Mouse (Mus musculus) ES-E14 (cell line): ENCODE measurements around the gene Macrod2. TPM values are rescaled to one million over a fixed set of nuclear protein-coding genes. Genes with fewer than 3 reads are reported as not detected.
A peak's percentile ranks its signal among the peaks of the same experiment; 100 is the strongest.

Source experiments
- DNase-seq: peaks from one replicate; pipeline ENCODE4 v3.0.0-alpha.2; 2013; ENCODE audit warnings: low read depth, low spot score
- H3K27ac ChIP-seq: 2 replicates; pipeline ENCODE4 v1.5.1; 2012; ENCODE audit warnings: low read depth, mild to moderate bottlenecking, low read length, moderate library complexity, mixed read lengths; ENCODE audit not compliant: poor library complexity, insufficient read depth, severe bottlenecking
- H3K36me3 ChIP-seq: 2 replicates; pipeline ENCODE4 v1.6.1; 2012; ENCODE audit warnings: mild to moderate bottlenecking, low read length, moderate library complexity, mixed read lengths; ENCODE audit not compliant: control insufficient read depth, poor library complexity, insufficient read depth, severe bottlenecking
- H3K4me1 ChIP-seq, 2 experiments: fragments of 150-350 bp in 1 of 2; sonication (generic) in 1 of 2; 2 replicates each; pipeline ENCODE4 v1.6.1; 2012; ENCODE audit warnings: low read length in 2 of 2, mild to moderate bottlenecking in 1 of 2, mixed read lengths in 1 of 2; ENCODE audit not compliant: control insufficient read depth in 2 of 2, insufficient read depth in 2 of 2, poor library complexity in 1 of 2
- H3K4me3 ChIP-seq, 2 experiments: fragments of 150-350 bp in 1 of 2; sonication (generic) in 1 of 2; 2 replicates each; pipeline ENCODE4 v1.5.1; 2012; ENCODE audit warnings: low read length in 2 of 2, low read depth in 1 of 2, mild to moderate bottlenecking in 1 of 2, mixed read lengths in 1 of 2; ENCODE audit not compliant: insufficient read depth in 1 of 2, poor library complexity in 1 of 2, severe bottlenecking in 1 of 2
- H3K9ac ChIP-seq: 2 replicates; pipeline ENCODE4 v1.6.1; 2012; ENCODE audit warnings: low read depth, mild to moderate bottlenecking, low read length, mixed read lengths; ENCODE audit not compliant: poor library complexity, insufficient read depth, severe bottlenecking
- H3K9me3 ChIP-seq: fragments of 150-350 bp; sonication (generic); 2 replicates; pipeline ENCODE4 v1.6.1; 2012; ENCODE audit warnings: low read depth, mild to moderate bottlenecking, low read length; ENCODE audit not compliant: control insufficient read depth, insufficient read depth
- CHD2 ChIP-seq: IDR thresholded peaks from 2 replicates; pipeline ENCODE4 v1.6.1; 2014; ENCODE audit warnings: mild to moderate bottlenecking, low read depth, low read length, inconsistent platforms
- HCFC1 ChIP-seq: IDR thresholded peaks from 2 replicates; pipeline ENCODE4 v1.6.1; 2012; ENCODE audit warnings: low read length, inconsistent platforms, borderline replicate concordance; ENCODE audit not compliant: insufficient read depth
- MAFK ChIP-seq: IDR thresholded peaks from 2 replicates; pipeline ENCODE4 v1.6.1; 2014; ENCODE audit warnings: mild to moderate bottlenecking, low read depth, low read length, inconsistent platforms; ENCODE audit not compliant: insufficient read depth
- ZC3H11A ChIP-seq: IDR thresholded peaks from 2 replicates; pipeline ENCODE4 v1.6.1; 2012; ENCODE audit warnings: low read depth, mild to moderate bottlenecking, inconsistent platforms, low read length, borderline replicate concordance
- ZNF384 ChIP-seq: IDR thresholded peaks from 2 replicates; pipeline ENCODE4 v1.6.1; 2012; ENCODE audit warnings: low read depth, low read length, inconsistent platforms
- in situ Hi-C, 2 experiments: fragments of 600-800 bp; cut with MboI; formaldehyde crosslinking; loops; one replicate each; pipeline ENCODE4 v1.15.1; 2025; ENCODE audit warnings: low sequenced_read_pairs in 2 of 2, inconsistent platforms in 1 of 2; ENCODE audit not compliant: unreplicated experiment in 2 of 2
- total RNA-seq: library from RNA; depleted of rRNA; stranded (reverse); fragments of 300-350 nt; gene quantifications from 2 replicates; pipeline ENCODE4 v1.2.3, GENCODE M21; 2012

The Macrod2 gene
- total RNA-seq, 1 experiment = 12.7 TPM

GRCm38 (mm10) chr2:140476891-140477290, 81.8 kb downstream of the Macrod2 start:
- in situ Hi-C loops = no loop called here
- Histone ChIP-seq H3K4me1 (no peaks in the 10 kb centered on the region), H3K36me3 (no peaks in the 10 kb centered on the region), H3K9me3 (no peaks in the 10 kb centered on the region), H3K27ac (no peak overlapping the region), H3K9ac (no peak overlapping the region), H3K4me3 (no peak overlapping the region)
- DNase-seq = no peak
- TF ChIP-seq MAFK (no peak), HCFC1 (no peak), ZNF384 (no peak), ZC3H11A (no peak), CHD2 (no peak)

DNA sequence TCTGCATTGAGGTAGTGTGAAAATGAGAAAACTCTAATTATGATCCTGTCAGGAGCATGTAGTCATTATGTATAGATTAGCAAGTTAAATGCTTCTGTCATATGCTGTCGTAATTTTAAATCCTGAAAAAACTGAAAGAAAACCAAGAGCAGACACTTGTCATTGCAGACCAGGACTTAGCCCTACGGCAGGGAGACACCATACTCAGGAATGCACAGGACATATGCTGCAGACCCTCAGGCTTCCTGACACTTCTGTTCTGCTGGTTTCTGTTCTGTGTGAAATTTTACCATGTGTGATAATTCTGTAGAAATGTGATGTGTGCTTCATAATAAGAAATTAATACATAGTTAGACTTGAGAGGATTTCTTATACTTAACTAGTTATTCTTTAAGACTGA, 87.5 kb downstream of the Macrod2 start:
- H3K4me3 ChIP-seq = no peak overlapping the region

GRCm38 (mm10) chr2:140497688-140498087, 102.6 kb downstream of the Macrod2 start:
- in situ Hi-C loops = no loop called here
- no peak for DNase-seq
- Histone ChIP-seq H3K4me1 (no peaks in the 10 kb centered on the region), H3K9ac (no peak overlapping the region), H3K36me3 (no peaks in the 10 kb centered on the region), H3K4me3 (no peak overlapping the region), H3K27ac (no peak overlapping the region), H3K9me3 (no peaks in the 10 kb centered on the region)
- no peak for TF ChIP-seq ZNF384
- TF ChIP-seq ZC3H11A = no peak
- TF ChIP-seq CHD2 = no peak
- TF ChIP-seq HCFC1 = no peak
- no peak for TF ChIP-seq MAFK

More for the DNA sequence above, 87.5 kb downstream of the Macrod2 start:
- DNase-seq = no peak
- no peaks in the 10 kb centered on the region for H3K36me3 ChIP-seq
- no peak overlapping the region for H3K27ac ChIP-seq
- no peaks in the 10 kb centered on the region for H3K4me1 ChIP-seq
- in situ Hi-C loops = no loop called here
- TF ChIP-seq MAFK (no peak), HCFC1 (no peak), ZC3H11A (no peak), CHD2 (no peak), ZNF384 (no peak)
- no peaks in the 10 kb centered on the region for H3K9me3 ChIP-seq
- no peak overlapping the region for H3K9ac ChIP-seq

GRCm38 (mm10) chr2:140500951-140501350, 105.8 kb downstream of the Macrod2 start:
- Histone ChIP-seq H3K4me3 (no peak overlapping the region), H3K27ac (no peak overlapping the region), H3K36me3 (no peaks in the 10 kb centered on the region), H3K9me3 (no peaks in the 10 kb centered on the region), H3K9ac (no peak overlapping the region), H3K4me1 (no peaks in the 10 kb centered on the region)
- TF ChIP-seq CHD2 (no peak), HCFC1 (no peak), MAFK (no peak), ZC3H11A (no peak), ZNF384 (no peak)
- peak; percentile 13 for DNase-seq
- in situ Hi-C loops = no loop called here

DNA sequence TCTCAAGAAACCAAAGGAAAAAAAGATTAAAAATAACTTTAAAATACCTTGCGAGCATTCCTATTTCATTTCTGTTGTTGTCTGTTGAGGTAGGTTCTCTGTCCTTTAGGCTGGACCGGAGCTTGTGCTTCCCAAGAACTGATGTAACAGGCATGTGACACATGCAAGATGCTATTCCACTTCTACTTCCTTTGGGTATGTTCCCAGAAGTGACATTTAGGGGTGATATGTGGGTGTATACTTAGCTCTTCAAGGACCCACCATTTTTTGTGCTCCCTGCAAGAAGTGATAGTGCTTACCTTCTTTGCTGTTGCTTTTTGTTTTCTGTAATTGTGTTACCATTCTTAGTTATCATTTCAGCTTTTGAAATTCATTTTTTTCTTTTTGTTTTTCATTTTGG, 126.4 kb downstream of the Macrod2 start:
- no peak for DNase-seq
- no peak for TF ChIP-seq ZC3H11A
- TF ChIP-seq MAFK = no peak
- TF ChIP-seq ZNF384 = no peak
- no peak for TF ChIP-seq CHD2
- TF ChIP-seq HCFC1 = no peak
- in situ Hi-C loops = no loop called here
- no peaks in the 10 kb centered on the region for H3K36me3 ChIP-seq
- no peak overlapping the region for H3K4me3 ChIP-seq
- no peaks in the 10 kb centered on the region for H3K9me3 ChIP-seq
- H3K27ac ChIP-seq = no peak overlapping the region
- no peak overlapping the region for H3K9ac ChIP-seq
- H3K4me1 ChIP-seq = no peaks in the 10 kb centered on the region
